In genomic region chr7:139467177-139467895, GRCm38 (mm10) we compare ENCODE assay signal across 8 mouse cellular contexts.
DNase-seq lines count a peak whose midpoint lies in the region; ATAC-seq and TF ChIP-seq lines count a peak whose summit lies in the region.

No protein-coding gene starts in this region.

- no peak for TF ChIP-seq POLR2A in myocyte (IDR thresholded peaks at IDR 0.05; ENCODE audit: insufficient read length, low read depth)

- no peaks in the 10 kb centered on the region for H3K36me3 ChIP-seq in lung, embryonic 15.5 days
- H3K36me3 ChIP-seq in myocyte (ENCODE audit: control insufficient read depth, insufficient read depth), result no peaks in the 10 kb centered on the region
- H3K36me3 ChIP-seq in midbrain, embryonic 15.5 days (replicated peaks), result no peaks in the 10 kb centered on the region

- no peak overlapping the region for H3K4me2 ChIP-seq in lung, embryonic 15.5 days
- H3K4me2 ChIP-seq in myocyte (ENCODE audit: low read depth), result peak overlapping the region; percentile 39
- no peak overlapping the region for H3K4me2 ChIP-seq in midbrain, embryonic 15.5 days

- 0 out of 2 replicates have a peak, but pooled peaks have one; percentile 29 for ATAC-seq in cerebellum, adult (ENCODE audit: insufficient number of reproducible peaks, low FRiP score, low TSS enrichment)
- ATAC-seq in lung, embryonic 15.5 days (ENCODE audit: borderline replicate concordance, extremely low read depth, low FRiP score, low TSS enrichment), result peak; percentile 50; the same call in 1 of the 2 replicates
- ATAC-seq in midbrain, embryonic 15.5 days (replicated peaks), result no peak

- no peaks in the 10 kb centered on the region for H3K27me3 ChIP-seq in lung, embryonic 15.5 days
- no peaks in the 10 kb centered on the region for H3K27me3 ChIP-seq in myocyte (ENCODE audit: control insufficient read depth, insufficient read depth, insufficient read length)
- H3K27me3 ChIP-seq in midbrain, embryonic 15.5 days (replicated peaks), result no peaks in the 10 kb centered on the region

- H3ac ChIP-seq in myocyte (ENCODE audit: control insufficient read depth, insufficient read length), result no peak overlapping the region

- peaks cover 27% of the 10 kb centered on the region for H3K79me2 ChIP-seq in myocyte (ENCODE audit: control insufficient read depth, insufficient read depth)

- peak overlapping the region; percentile 82 for H3K27ac ChIP-seq in lung, embryonic 15.5 days
- H3K27ac ChIP-seq in midbrain, embryonic 15.5 days, result no peak overlapping the region

- H3K9me3 ChIP-seq in lung, embryonic 15.5 days, result no peaks in the 10 kb centered on the region
- no peaks in the 10 kb centered on the region for H3K9me3 ChIP-seq in midbrain, embryonic 15.5 days

- DNase-seq in cerebellum, adult 8-10 months, result no peak
- DNase-seq in lung, postnatal 14 days, result no peak
- DNase-seq in kidney, postnatal 10 days, result peak; percentile 54
- DNase-seq in retina, embryonic 14.5 days (ENCODE audit: low spot score), result no peak

- H3K4me1 ChIP-seq in lung, embryonic 15.5 days, result peaks cover 43% of the 10 kb centered on the region
- peaks cover 12% of the 10 kb centered on the region for H3K4me1 ChIP-seq in midbrain, embryonic 15.5 days

- WGBS in lung, embryonic 15.5 days, result 42% methylated on average over 10 of the region's 10 CpGs
- WGBS in midbrain, embryonic 15.5 days, result 81% methylated on average over 10 of the region's 10 CpGs

- H3K4me3 ChIP-seq in lung, embryonic 15.5 days, result no peak overlapping the region
- no peak overlapping the region for H3K4me3 ChIP-seq in myocyte
- H3K4me3 ChIP-seq in midbrain, embryonic 15.5 days, result no peak overlapping the region

- no peak overlapping the region for H3K9ac ChIP-seq in lung, embryonic 15.5 days
- H3K9ac ChIP-seq in midbrain, embryonic 15.5 days, result no peak overlapping the region

TF ChIP-seq in myocyte, 11 proteins besides CTCF, POLR2A, EP300 and RAD21:
- no peak for TF ChIP-seq MYOD1 (IDR thresholded peaks at IDR 0.05; ENCODE audit: control insufficient read depth in 1 of 3, insufficient read length in 2 of 3, low read depth in 2 of 3)
- TF ChIP-seq USF1 (IDR thresholded peaks at IDR 0.05; ENCODE audit: low read depth), result no peak
- TF ChIP-seq TCF3 (IDR thresholded peaks at IDR 0.05; ENCODE audit: insufficient read length, low read depth), result no peak
- no peak for TF ChIP-seq MAX (IDR thresholded peaks at IDR 0.05; ENCODE audit: low read depth)
- no peak for TF ChIP-seq CEBPB (IDR thresholded peaks at IDR 0.05; ENCODE audit: insufficient read depth, poor library complexity, severe bottlenecking)
- no peak for TF ChIP-seq E2F4 (IDR thresholded peaks at IDR 0.05; ENCODE audit: insufficient read depth)
- no peak for TF ChIP-seq TCF12 (IDR thresholded peaks at IDR 0.05; ENCODE audit: insufficient read depth, poor library complexity, severe bottlenecking)
- no peak for TF ChIP-seq REST (IDR thresholded peaks at IDR 0.05; ENCODE audit: insufficient read depth, insufficient read length)
- no peak for TF ChIP-seq MYOG (IDR thresholded peaks at IDR 0.05; ENCODE audit: control insufficient read depth in 1 of 3, insufficient read depth in 1 of 3, insufficient read length in 2 of 3, low read depth in 2 of 3)
